ENCODE assay signal across 9 mouse cellular contexts in genomic region chr5:143656708-143657245, GRCm38 (mm10). TPM values are rescaled to one million over a fixed set of nuclear protein-coding genes. Genes with fewer than 3 reads are reported as not detected.
DNase-seq lines count a peak whose midpoint lies in the region; ATAC-seq and TF ChIP-seq lines count a peak whose summit lies in the region.
"Had no signal": no experiment of that assay in that cellular context is flagged by ENCODE, and none has a peak within 500 bp of the region (broad histone marks: within the 10 kb centered on the region; RNA-seq: fewer than 3 reads in every experiment).

No protein-coding gene starts in this region.

- no peaks in the 10 kb centered on the region for H3K9me3 ChIP-seq in lung, embryonic 15.5 days
- no peaks in the 10 kb centered on the region for H3K9me3 ChIP-seq in neural tube, embryonic 11.5 days (ENCODE audit: control insufficient read depth, low read length)
- H3K9me3 ChIP-seq in midbrain, embryonic 11.5 days (ENCODE audit: control insufficient read depth, low read length) = no peaks in the 10 kb centered on the region

- H3K9ac ChIP-seq in lung, embryonic 15.5 days = no peak overlapping the region
- H3K9ac ChIP-seq in neural tube, embryonic 11.5 days (ENCODE audit: low read length) = no peak overlapping the region
- no peak overlapping the region for H3K9ac ChIP-seq in midbrain, embryonic 11.5 days (ENCODE audit: low read length)

- H3K27me3 ChIP-seq in lung, embryonic 15.5 days = no peaks in the 10 kb centered on the region
- no peaks in the 10 kb centered on the region for H3K27me3 ChIP-seq in neural tube, embryonic 11.5 days (ENCODE audit: control insufficient read depth, insufficient read depth, low read length)
- H3K27me3 ChIP-seq in midbrain, embryonic 11.5 days (ENCODE audit: control insufficient read depth, insufficient read depth, low read length) = no peaks in the 10 kb centered on the region

- no peak for TF ChIP-seq CTCF in gastrocnemius, adult 2 months (IDR thresholded peaks at IDR 0.05)
- TF ChIP-seq CTCF in embryonic fibroblast, embryonic 13.5 days (IDR thresholded peaks at IDR 0.05; ENCODE audit: borderline replicate concordance, insufficient read depth, low read length) = no peak

- TF ChIP-seq POLR2A in embryonic fibroblast, embryonic 13.5 days (IDR thresholded peaks at IDR 0.05; ENCODE audit: low read depth, low read length) = no peak

- WGBS in lung, embryonic 15.5 days = 45% methylated on average over 2 of the region's 2 CpGs
- 48% methylated on average over 2 of the region's 2 CpGs for WGBS in neural tube, embryonic 11.5 days
- 82% methylated on average over 2 of the region's 2 CpGs for WGBS in midbrain, embryonic 11.5 days

- no peak for ATAC-seq in lung, embryonic 15.5 days (ENCODE audit: borderline replicate concordance, extremely low read depth, low FRiP score, low TSS enrichment)
- ATAC-seq in neural tube, embryonic 11.5 days (ENCODE audit: insufficient read depth, low FRiP score, low TSS enrichment) = no peak
- no peak for ATAC-seq in midbrain, embryonic 11.5 days (ENCODE audit: low FRiP score)

- H3K36me3 ChIP-seq in lung, embryonic 15.5 days = no peaks in the 10 kb centered on the region
- no peaks in the 10 kb centered on the region for H3K36me3 ChIP-seq in neural tube, embryonic 11.5 days (ENCODE audit: control insufficient read depth, insufficient read depth, low read length)
- H3K36me3 ChIP-seq in midbrain, embryonic 11.5 days (ENCODE audit: control insufficient read depth, insufficient read depth, low read length) = no peaks in the 10 kb centered on the region

- no peak overlapping the region for H3K4me2 ChIP-seq in lung, embryonic 15.5 days
- H3K4me2 ChIP-seq in neural tube, embryonic 11.5 days (ENCODE audit: low read depth) = no peak overlapping the region
- H3K4me2 ChIP-seq in midbrain, embryonic 11.5 days = no peak overlapping the region

- H3K4me1 ChIP-seq in lung, embryonic 15.5 days = peaks cover 59% of the 10 kb centered on the region
- peaks cover 52% of the 10 kb centered on the region for H3K4me1 ChIP-seq in embryonic fibroblast, embryonic 13.5 days (ENCODE audit: control insufficient read depth, insufficient read depth, low read length)
- H3K4me1 ChIP-seq in neural tube, embryonic 11.5 days (ENCODE audit: control insufficient read depth, insufficient read depth, low read length) = peaks cover 17% of the 10 kb centered on the region
- H3K4me1 ChIP-seq in midbrain, embryonic 11.5 days (ENCODE audit: control insufficient read depth, insufficient read depth, low read length) = peaks cover 7% of the 10 kb centered on the region; the same call in 1 of the 2 replicates

- H3K4me3 ChIP-seq in gastrocnemius, adult 2 months = no peak overlapping the region
- no peak overlapping the region for H3K4me3 ChIP-seq in lung, embryonic 15.5 days
- no peak overlapping the region for H3K4me3 ChIP-seq in embryonic fibroblast, embryonic 13.5 days (ENCODE audit: insufficient read depth, low read length)
- H3K4me3 ChIP-seq in neural tube, embryonic 11.5 days (ENCODE audit: low read depth, low read length) = no peak overlapping the region
- H3K4me3 ChIP-seq in midbrain, embryonic 11.5 days (ENCODE audit: low read depth, low read length) = no peak overlapping the region

- peak overlapping the region; percentile 82 for H3K27ac ChIP-seq in gastrocnemius, adult 2 months
- peak overlapping the region; percentile 39 for H3K27ac ChIP-seq in lung, embryonic 15.5 days
- peak overlapping the region; percentile 99 for H3K27ac ChIP-seq in embryonic fibroblast, embryonic 13.5 days (ENCODE audit: insufficient read depth, low read length)
- H3K27ac ChIP-seq in neural tube, embryonic 11.5 days (ENCODE audit: low read depth, low read length) = peak overlapping the region; percentile 58
- H3K27ac ChIP-seq in midbrain, embryonic 11.5 days (ENCODE audit: low read depth, low read length) = no peak overlapping the region

- intact Hi-C loops in gastrocnemius, adult 2 months (cut with DNase I) = no loop called here

- no peak for DNase-seq in gastrocnemius, adult 2 months
- DNase-seq in gastrocnemius, adult 8-10 months (ENCODE audit: low spot score in 2 of 2) = no peak
- no peak for DNase-seq in lung, postnatal 25 days (ENCODE audit: low spot score)
- peak; percentile 40 for DNase-seq in neural tube, embryonic 11.5 days (ENCODE audit: low spot score)
- DNase-seq in cerebellum, adult 9-10 months = no peak
- DNase-seq in midbrain, embryonic 11.5 days (ENCODE audit: low spot score, missing footprints) = no peak
- DNase-seq: adrenal gland, postnatal 25 days had no signal

RNA-seq across cellular contexts. Expression of gene Cyth3, which starts 34.5 kb away (rescaled TPM):
- total RNA-seq in gastrocnemius, adult 2 months (2021) = 10 to 100 TPM; 10.7 to 15.8 TPM
- total RNA-seq in gastrocnemius, adult 8-10 months (2022) = 10 to 100 TPM in 1 of 4 experiments, 1 to 10 TPM in 3; 5.8 to 10.3 (median 9.2) TPM
- 49.8 and 57.2 TPM in 2 replicates for polyA plus RNA-seq in lung, embryonic 15.5 days (2015; fragmentation: Nextera tagmentation; extraction: Ambion mirVana)
- 130 and 134 TPM in 2 replicates for polyA plus RNA-seq in embryonic fibroblast, embryonic 13.5 days (2011; ENCODE audit: insufficient read length, low read depth, missing spikeins)
- 40.0 and 42.2 TPM in 2 replicates for polyA plus RNA-seq in neural tube, embryonic 11.5 days (2014; fragmentation: Nextera tagmentation; extraction: Ambion mirVana)
- polyA plus RNA-seq in midbrain, embryonic 11.5 days (2014; fragmentation: Nextera tagmentation; extraction: Ambion mirVana) = 27.6 and 28.9 TPM in 2 replicates
